Mouse (Mus musculus): ENCODE measurements around the gene Tex36. TPM values are rescaled to one million over a fixed set of nuclear protein-coding genes. Genes with fewer than 3 reads are reported as not detected.
A peak's percentile ranks its signal among the peaks of the same experiment; 100 is the strongest.

The Tex36 gene
- not detected for total RNA-seq (2021)
- long read RNA-seq, experiment 1: 0 reads
- long read RNA-seq, experiment 2: 0 reads

DNA sequence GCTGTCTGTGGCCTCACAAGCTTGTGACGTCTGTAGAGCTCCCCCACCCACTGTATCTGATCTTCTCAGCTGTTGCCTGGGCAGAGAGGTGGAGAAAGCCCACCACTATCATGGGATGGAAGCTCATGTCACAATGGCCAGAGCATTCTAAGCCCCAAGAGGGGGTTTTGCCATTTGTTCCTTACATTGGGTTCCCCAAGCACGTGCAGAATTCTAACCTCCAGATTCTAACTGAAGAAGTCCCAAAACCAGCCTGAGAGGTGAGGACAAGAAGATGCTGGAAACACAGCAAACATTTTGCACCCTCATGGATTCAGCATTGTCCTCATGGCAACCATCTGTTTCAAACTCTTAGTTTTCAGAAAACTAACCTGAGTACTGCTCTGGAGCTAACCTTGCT lies at the start of gene Tex36:
TSS of gene Tex36 (minus strand) at position 101 of the 400 bp plus-strand sequence.
- no peak for DNase-seq
- intact Hi-C loops (cut with DNase I): no loop called here

DNA sequence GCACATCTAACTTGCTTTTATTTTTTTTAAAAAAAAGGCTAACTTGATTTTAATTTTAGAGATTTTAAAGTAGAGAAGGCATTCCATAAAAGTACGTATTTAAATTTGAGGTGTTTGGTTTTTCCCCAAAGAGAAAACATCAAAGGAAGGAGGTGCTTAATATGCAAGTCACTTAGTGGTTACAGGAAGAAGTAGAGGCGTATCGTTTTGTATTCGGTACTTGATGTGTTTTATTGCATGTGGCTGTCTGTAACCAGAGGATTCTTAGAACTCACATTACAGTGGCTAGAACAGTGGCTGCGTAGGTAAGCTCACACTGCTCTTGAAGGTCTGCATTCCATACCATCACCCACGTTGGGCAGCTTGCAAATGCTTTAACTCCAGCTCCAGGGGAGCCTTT lies 43.8 kb upstream of the Tex36 start:
- intact Hi-C loops (cut with DNase I): no loop called here

DNA sequence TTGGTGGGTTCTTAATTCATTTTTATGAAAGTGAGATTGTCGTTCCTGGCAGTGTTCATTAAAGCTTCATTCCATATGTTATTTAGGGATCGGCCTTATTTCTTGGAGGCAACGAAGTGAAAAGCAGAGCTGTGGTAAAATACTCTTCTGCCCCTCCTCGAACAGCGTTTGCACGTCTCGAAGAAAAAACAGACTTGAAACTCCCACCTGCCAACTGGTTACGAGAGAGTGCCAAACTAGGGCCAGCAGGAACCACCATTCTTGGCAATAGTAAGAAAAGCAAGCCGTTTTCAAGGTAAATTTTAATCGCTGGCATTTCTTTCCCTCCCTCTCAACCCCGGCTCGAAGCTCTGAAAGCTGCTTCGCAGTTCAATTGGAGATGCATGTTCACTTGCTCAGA lies 36.9 kb upstream of the Tex36 start:
- DNase-seq: no peak
- intact Hi-C loops (cut with DNase I): loop anchor here (10.0 kb wide), 1 partner anchor 604 kb away; no protein-coding TSS in a partner anchor

More for the DNA sequence above, 43.8 kb upstream of the Tex36 start:
- DNase-seq: no peak

DNA sequence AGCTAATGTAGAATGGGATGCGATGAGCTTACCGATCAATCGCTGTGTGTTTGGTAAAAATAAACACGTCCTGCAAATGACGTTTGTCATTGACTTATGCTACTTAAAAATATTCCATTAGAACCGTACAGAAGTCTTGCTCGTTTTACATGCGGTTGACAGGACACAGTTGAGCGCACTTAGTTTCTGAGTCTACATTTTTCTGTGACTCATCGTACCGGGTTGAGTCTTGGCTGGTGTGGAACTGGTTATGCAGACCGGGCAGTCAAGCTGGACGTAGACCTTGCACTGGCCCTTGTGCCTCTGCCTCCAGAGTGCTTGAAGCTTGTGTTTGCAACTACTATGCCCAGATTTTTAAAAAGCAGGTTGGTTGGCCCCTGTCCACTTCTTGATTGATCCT lies 36.3 kb upstream of the Tex36 start:
- no peak for DNase-seq
- intact Hi-C loops (cut with DNase I): loop anchor here (10.0 kb wide), 1 partner anchor 604 kb away; no protein-coding TSS in a partner anchor

DNA sequence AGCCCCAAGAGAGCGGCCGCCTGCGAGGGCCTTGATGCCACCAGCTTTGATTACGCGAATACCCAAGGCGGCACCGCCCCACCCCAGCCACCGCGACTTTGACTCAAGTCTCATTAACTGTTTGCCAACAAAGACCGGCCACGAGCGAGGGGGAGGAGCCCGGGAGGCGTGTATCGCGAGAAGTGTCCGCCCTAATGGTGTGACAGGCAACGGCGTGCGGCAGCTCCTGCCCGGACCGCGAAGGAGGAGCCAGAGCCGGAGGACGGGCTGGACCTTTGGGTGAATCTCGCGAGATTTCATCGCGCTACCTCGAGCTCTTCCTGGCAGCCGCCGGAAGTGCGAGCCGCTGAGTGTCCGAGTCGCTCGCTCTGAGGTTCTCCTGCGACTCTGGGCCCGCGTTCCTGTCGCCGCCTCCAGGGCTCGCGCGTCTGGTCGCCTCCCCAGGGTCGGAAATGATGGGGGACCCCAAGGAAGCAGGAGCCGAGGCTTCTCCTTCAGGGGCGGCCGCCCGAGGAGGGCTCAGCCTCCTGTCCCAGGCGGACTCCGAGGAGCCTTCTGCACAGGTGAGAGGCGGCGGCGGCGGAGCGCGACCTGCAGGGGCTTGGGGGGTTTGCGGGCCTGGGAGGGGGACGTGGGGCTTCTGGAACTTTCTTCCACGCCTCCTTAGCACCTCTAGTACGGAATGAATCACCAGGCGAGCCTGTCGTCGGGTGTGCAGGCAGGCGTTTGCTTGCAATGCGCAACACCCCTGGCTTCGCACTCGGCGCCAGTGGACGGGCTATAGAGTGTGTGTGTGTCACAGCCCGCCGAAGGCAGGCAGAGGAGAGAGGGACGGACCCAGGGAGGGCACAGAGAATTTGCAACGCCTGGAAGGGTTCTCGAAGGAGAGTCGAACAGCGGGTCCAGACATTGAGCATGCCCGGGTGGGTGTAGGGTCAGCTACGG lies 35.7 kb upstream of the Tex36 start, which contains the start of gene Edrf1:
TSS of gene Edrf1 (plus strand) at position 183 of the 945 bp plus-strand sequence.
- intact Hi-C loops (cut with DNase I): loop anchor here (10.0 kb wide), 1 partner anchor 603 kb away; no protein-coding TSS in a partner anchor
- peak; percentile 96 to 97 for DNase-seq

DNA sequence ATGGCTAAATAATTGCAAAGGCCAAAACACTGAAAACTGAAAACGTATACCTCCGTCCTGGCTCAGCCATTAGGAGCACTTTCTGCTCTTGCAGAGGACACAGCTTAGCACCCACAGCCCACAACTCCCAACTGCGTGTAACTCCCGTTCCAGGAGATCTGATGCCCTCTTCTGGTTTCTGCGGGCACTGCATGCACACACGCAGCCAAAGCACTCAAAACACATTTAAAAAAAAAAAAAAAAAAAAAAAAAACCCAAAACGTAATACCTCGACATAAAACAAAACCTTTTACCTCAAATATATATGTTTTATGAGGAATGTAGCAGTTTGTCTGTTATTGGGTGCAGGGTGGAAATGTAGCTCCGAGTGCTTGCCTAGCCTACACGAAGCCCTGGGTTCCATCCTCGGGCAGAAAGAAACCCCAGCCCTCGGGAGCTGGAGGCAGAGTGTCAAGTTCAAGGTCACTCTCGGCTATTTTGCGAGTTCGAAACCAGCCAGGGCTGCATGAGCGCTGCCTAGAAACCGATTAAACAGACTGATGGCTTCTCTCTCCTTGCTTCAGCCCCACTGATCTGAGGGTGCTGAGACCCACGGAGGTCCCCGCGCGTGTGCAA lies 34.9 kb upstream of the Tex36 start:
- intact Hi-C loops (cut with DNase I): loop anchor here (10.0 kb wide), 1 partner anchor 602 kb away; no protein-coding TSS in a partner anchor
- DNase-seq: peak; percentile 84 to 86

DNA sequence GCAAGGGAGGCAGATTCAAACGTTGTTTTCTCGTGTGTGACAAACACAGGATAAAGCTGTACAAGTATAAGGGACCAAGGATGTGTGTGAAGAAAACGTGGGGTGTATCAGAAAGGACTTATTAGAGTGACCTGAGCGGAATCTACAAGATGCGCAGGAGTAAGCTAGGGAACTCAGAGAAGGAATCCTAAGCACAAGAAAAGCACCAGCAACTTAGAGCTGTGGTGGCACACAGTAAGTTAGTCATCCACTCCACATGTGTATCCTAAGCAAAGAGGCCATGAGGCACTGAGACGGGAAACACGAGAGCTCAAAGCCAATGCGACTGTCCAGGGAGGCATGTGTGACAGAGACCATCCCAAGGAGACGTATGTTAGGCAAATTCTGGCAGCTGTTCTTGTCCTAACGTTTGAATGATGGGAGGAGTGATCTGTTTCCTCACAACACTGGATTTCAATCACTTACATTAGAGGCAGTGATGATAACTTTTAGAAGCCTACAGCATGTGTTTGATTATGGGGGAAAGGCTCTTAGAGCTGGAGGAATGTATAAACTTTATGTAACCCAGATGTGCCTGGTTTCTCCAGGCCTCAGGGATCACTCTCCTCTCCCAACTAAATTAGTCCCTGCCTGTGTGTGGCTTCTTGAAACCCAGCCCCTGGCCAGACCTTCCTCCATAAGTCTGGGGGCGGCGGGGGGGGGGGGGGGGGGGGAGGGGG lies 33.1 kb upstream of the Tex36 start:
- intact Hi-C loops (cut with DNase I): loop anchor here (10.0 kb wide), 1 partner anchor 600 kb away; no protein-coding TSS in a partner anchor
- DNase-seq: no peak

DNA sequence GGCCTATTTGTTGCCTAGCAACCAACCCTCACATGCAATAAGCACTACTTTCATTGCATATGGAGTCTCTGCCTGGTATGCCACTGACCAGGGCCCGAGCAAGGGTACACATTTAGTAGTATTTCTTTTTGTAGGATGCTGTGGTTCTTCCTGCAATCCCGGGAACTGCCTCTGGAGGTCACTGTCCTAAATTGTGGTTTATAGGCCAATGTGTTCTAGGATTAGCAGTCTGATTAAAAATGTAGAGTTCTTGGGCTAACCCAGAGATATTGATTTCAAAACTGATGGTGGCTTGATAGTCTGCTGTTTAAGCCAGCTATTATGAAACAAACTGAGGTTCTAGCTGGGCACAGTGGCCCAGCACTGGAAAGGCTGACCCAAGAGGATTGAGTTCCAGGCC lies 30.5 kb upstream of the Tex36 start:
- intact Hi-C loops (cut with DNase I): loop anchor here (10.0 kb wide), 1 partner anchor 598 kb away; no protein-coding TSS in a partner anchor
- peak; percentile 21 to 27 for DNase-seq

DNA sequence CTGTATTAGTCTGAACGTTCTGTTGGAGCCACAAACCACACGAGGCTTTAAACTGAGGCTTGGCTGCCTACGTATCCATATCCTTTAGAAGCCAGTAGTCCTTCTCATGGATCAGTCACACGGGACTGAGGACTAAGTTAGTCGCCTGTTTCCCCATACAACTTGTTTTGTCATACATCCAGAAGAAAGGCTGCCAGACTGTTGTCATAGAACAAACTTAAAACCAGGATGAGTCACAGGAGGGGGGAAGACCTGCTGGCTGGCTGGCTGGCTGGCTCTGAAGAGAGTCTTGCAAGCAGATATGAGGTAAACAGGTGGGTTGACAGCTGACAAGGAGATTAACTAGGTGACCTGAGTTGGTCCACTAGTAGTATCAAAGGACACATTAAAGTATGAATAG lies 28.9 kb upstream of the Tex36 start:
- intact Hi-C loops (cut with DNase I): loop anchor here (10.0 kb wide), 1 partner anchor 596 kb away; no protein-coding TSS in a partner anchor
- DNase-seq: no peak

DNA sequence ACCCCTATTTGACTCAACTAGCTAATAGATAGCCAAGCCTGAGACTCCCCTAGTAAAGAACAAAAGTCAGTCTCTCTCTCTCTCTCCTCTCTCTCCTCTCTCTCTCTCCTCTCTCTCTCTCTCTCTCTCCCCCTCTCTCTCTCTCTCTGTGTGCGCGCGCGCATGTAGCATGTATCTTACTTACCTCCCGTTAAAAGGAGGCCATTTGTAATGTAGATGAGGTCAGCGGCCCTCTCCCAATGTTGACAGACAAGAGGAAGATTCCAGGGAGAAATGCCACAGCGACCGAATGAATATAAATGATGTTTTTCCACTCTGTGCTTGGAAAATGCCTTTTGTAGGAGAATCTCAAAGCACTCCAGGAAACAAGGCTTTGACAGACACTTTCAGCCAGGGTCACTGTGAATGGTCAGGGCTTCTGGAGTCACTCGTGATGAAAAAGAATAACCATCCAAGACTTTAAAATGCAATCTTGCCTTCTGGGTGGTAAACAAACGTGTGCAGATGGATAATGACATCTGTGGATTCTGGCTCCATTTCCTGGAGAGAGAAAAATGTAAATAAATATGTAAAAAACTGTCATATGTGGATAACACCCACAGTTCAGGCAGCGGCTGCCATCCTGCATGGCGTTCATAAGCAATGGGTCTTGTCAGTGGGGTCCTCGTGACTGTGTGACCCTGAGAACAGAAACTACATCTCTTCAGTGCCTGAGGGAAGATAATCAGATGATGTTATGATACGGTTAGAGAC lies 25.4 kb upstream of the Tex36 start:
- DNase-seq: no peak
- intact Hi-C loops (cut with DNase I): no loop called here

DNA sequence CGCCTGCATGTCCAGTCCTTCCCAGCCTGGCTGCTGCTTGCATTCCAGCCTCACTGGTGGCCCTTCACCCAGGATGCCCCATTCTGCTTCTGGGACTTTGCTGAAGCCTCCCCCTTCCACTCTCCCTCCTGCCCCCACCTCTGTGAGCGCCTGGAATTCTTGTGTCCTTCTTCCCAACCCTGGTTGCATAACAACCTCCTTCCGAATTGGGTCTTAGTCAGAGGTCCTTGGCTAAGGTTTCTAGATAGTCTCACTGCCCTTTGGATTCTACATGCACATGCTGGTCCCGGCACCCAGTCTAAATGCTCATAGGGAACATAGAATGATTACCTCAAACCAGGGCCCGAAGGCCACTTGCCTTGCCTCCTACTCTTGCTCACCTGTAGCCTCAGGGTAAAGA lies 21.3 kb upstream of the Tex36 start:
- DNase-seq: no peak
- intact Hi-C loops (cut with DNase I): no loop called here

DNA sequence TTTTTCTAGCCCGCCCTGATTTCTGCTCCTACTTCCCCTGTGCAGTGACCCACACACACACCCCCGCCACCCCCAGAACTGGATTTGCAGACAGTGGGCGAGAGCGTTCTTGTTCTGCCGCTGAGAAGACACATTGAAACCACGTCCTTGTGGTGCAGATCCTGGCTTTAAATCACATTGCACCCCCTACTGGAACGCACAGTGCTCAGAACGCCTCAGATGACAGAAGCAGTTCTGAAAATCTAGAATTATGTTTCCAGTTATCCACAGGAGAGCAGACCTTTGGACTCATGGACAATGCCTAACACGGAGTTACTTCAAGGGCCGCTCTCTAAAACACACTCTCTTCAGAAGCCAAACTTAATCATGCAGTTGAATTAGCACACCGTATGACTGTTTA lies 18.8 kb upstream of the Tex36 start:
- DNase-seq: no peak
- intact Hi-C loops (cut with DNase I): no loop called here

DNA sequence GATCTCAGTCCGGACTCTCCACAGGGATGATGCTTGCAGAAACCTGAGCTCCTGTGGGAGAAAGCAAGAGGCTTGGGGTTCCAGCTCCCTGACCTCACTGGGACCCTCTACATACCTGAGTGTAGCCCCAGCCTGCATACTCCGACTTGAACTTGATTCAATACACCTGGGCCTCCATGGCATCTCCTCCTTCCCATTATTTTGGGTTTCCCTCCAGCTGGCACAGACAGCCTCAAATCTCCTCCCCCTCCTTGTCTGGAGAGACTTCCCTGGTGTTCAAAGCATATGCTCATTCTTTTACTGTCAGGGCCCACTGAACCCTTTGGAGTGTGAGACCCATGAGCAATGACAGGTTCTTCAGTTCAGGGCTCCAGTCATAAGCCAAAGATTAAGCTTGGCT lies 11.0 kb upstream of the Tex36 start:
- DNase-seq: no peak
- intact Hi-C loops (cut with DNase I): no loop called here

DNA sequence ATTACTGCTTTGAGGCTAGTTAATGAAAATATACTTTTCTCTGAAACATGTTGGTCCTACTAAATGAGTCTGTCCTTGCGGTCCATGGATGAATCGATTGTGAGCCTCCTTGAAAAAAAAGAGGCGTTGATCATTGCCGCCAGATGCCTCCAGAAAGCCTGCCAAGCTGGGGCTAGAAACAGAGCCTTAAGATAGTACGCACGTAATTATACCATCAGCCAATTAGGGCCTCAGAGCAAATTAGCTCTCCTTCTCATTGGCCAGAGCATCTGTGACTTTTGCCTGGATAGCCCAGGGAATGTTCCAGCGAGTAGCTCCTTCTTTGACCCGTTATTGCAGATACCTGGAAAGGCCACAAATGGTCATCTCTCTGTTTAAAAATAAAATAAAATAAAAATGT lies 7.6 kb upstream of the Tex36 start:
- intact Hi-C loops (cut with DNase I): no loop called here
- DNase-seq: no peak

DNA sequence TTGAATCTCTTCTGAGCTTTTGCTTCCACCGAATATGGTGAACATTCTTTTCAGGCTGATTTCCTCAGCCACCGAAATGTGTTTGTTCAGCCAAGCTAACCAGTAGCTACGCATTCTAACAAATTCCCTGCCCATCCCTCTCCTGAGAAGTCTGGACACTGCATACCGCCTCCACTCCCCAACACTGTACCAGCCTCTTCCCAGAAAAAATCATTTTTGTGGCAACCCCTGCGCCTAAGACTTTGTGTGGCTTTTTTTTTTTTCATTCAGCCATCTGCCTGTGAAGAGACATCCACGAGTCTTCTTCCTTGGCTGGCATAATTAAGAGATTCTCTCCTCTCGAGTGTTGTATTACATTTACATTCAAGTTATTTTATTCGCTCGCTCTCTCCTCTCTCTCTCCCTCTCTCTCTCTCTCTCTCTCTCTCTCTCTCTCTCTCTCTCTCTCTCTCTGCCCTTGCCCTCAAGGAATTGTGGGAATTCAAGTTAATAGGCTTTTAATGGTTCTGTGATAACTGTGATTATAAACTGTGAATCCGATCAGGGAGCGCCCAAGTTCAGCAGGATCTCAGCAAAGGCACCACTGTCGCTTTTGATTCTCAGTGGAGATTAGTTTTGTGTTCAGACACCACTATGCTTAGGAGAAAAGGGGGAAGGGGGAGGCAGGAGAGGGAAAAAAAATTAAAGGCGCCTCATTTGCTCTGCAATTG lies 6.8 kb upstream of the Tex36 start:
- no peak for DNase-seq
- intact Hi-C loops (cut with DNase I): no loop called here

DNA sequence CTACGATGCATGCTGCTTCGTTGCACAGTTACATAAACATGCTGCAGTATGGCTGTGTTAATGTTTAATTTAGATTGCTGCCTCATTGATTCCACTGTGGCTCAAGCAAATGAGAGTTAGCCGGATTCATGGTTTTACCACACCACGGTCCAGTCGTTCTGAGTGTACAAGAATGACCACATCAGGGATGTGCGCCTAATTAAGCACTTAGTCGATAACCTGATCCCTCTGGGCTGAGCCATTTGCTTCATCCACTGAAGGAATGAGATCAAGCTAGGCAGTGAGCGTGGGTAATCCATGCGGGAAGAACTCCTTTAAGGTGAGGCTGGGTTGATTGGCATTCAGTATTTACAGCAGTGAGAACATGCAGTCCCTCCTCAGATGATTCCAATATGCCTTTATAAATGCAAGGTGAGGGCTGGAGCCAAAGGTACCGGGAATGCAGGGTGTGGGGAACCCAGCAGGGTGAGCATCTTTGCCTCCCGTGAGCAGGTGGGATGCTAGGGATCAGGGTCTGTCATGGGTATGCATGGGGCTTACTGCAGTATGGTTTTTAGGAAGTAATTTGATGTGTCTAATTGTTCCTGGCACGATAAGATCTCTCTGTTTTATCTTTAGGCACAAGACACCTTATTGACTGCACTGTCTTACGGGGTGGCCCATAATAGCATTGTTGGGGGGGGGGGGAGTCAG lies 6.1 kb upstream of the Tex36 start:
- DNase-seq: no peak
- intact Hi-C loops (cut with DNase I): no loop called here

DNA sequence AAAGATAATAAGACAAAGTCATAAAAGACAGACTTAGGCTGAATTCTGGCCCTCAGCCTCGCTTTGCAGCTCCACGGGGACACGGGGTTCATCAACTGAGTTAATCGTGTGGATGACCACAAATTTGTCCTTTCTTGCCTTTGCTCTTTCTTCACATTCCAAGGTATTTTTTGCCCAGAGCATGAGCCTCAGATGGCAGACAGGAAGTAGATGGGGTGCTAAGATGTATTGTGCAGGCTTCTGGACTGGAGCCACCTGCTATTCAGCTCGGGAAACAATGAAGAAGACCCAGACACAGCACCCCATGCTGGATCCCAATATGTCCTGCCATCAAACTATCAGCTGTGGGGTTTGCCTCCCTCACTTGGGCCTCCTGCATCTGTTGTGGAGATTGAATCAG lies 5.4 kb upstream of the Tex36 start:
- no peak for DNase-seq
- intact Hi-C loops (cut with DNase I): no loop called here

DNA sequence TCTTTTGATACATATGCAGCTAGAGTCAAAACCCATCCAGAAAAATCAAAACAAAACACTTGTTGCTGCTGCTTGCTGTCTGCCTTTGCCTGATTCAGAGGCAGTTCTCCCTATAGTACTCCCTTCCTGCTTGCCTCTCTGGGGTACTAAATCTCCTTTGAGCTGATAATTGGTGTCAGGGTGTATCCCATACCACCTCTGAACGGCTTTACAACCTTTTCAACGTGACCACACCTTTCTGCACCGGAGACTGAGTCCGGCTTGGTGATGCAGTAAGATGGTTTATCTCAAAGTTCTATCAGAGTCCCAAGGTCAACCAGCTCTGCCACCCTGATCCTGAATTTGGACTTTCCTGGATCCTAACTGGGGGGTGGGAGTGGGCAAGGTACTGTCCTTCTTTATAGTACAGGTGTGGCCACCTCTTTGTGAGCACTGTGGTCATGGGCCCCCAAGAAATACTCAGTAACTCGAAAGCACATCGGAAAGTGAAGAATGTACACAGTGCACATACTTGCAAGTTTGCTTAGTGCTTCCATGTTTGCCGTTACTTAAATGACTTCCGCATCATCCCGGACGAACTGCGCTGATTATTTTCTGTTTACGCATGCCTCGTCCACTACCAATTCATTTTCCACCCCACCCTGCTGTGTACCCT lies 2.6 kb upstream of the Tex36 start:
- DNase-seq: no peak
- intact Hi-C loops (cut with DNase I): no loop called here

Data from gastrocnemius, postnatal 36 days (tissue).